Mouse (Mus musculus) small intestine, adult 2 months (tissue): ENCODE measurements around the gene Rassf8. TPM values are rescaled to one million over a fixed set of nuclear protein-coding genes. Genes with fewer than 3 reads are reported as not detected.

ENCODE experiments used
- H3K27ac ChIP-seq: fragments of 200-500 bp; 2 replicates; pipeline ENCODE4 v1.5.1; 2012; ENCODE audit warnings: low read depth, low read length, control low read depth, inconsistent platforms; ENCODE audit not compliant: insufficient read depth
- H3K27me3 ChIP-seq: fragments of 200-500 bp; 2 replicates; pipeline ENCODE4 v1.6.1; 2012; ENCODE audit warnings: mild to moderate bottlenecking, moderate library complexity, low read length, inconsistent platforms; ENCODE audit not compliant: control insufficient read depth, insufficient read depth
- H3K36me3 ChIP-seq: fragments of 200-500 bp; 2 replicates; pipeline ENCODE4 v1.6.1; 2012; ENCODE audit warnings: mild to moderate bottlenecking, low read length, control low read depth, inconsistent platforms; ENCODE audit not compliant: control insufficient read depth, insufficient read depth
- H3K4me1 ChIP-seq: fragments of 200-500 bp; 2 replicates; pipeline ENCODE4 v1.6.1; 2012; ENCODE audit warnings: low read length, inconsistent platforms, mixed read lengths; ENCODE audit not compliant: control insufficient read depth, insufficient read depth, insufficient read length
- H3K4me3 ChIP-seq: fragments of 200-500 bp; 2 replicates; pipeline ENCODE4 v1.5.1; 2012; ENCODE audit warnings: low read depth, mild to moderate bottlenecking, control low read depth, inconsistent platforms, low read length, moderate library complexity
- CTCF ChIP-seq: fragments of 200-500 bp; IDR thresholded peaks from 2 replicates; pipeline ENCODE4 v1.5.1; 2012; ENCODE audit warnings: low read depth, mild to moderate bottlenecking, control low read depth, inconsistent platforms, low read length, moderate library complexity, mixed read lengths; ENCODE audit not compliant: insufficient replicate concordance, insufficient read length; ENCODE audit errors: extremely low read depth
- POLR2A ChIP-seq: fragments of 200-500 bp; IDR thresholded peaks from 2 replicates; pipeline ENCODE4 v1.6.1; 2012; ENCODE audit warnings: low read depth, mild to moderate bottlenecking, control low read depth, inconsistent platforms, low read length, moderate library complexity
- WGBS: fragments of 180-500 bp; shearing (Covaris S2); methylation state at CpG from one replicate; pipeline ENCODE4 v1.1.7; 2018; 5-methylcytosine and 5-hydroxymethylcytosine counted together
- polyA plus RNA-seq: library from polyadenylated mRNA; depleted of rRNA; stranded (reverse); fragments of >200 nt; gene quantifications from 2 replicates; pipeline ENCODE4 v1.2.3, GENCODE M21; 2012

The Rassf8 gene
- polyA plus RNA-seq, 1 experiment: 1.1 TPM

DNA sequence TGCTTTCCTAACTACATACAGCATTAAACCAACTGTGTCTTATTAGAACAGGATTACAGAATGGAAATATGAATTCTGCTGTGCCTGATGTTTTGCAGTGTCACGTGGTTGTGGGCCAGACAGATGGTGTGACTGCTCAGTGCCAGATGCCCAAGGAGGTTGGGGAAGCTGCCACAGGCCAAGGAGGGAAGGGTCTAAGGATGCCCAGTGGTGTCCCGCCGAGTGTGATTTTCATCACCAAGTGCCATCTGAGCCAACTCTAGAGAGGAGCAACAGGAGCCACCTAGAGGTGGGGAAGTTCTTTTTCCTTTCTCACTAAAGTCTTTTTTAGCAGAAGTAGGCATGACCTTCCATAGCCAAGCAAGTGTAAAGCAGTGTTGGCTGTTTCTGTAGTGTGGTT lies 3.8 kb downstream of the Rassf8 start:
- Histone ChIP-seq H3K36me3 (no peaks in the 10 kb centered on the region), H3K4me3 (no peak overlapping the region), H3K27me3 (peaks cover 20% of the 10 kb centered on the region), H3K27ac (no peak overlapping the region), H3K4me1 (peaks cover 4% of the 10 kb centered on the region; the same call in 1 of the 2 replicates)
- 82% methylated on average over 3 of the region's 3 CpGs for WGBS
- TF ChIP-seq CTCF (no peak), POLR2A (no peak)

GRCm38 (mm10) chr6:145753296-145753695 lies 6.7 kb downstream of the Rassf8 start:
- H3K4me3 ChIP-seq: no peak overlapping the region
- no peak overlapping the region for H3K27ac ChIP-seq
- TF ChIP-seq POLR2A (no peak), CTCF (no peak)
- 81% methylated on average over 6 of the region's 6 CpGs for WGBS
- no peaks in the 10 kb centered on the region for H3K36me3 ChIP-seq
- H3K27me3 ChIP-seq: 0 out of 2 replicates have a peak, but pooled peaks cover 1% of the 10 kb centered on the region
- H3K4me1 ChIP-seq: no peaks in the 10 kb centered on the region

GRCm38 (mm10) chr6:145754416-145754815 lies 7.9 kb downstream of the Rassf8 start:
- no peak for TF ChIP-seq CTCF
- no peak for TF ChIP-seq POLR2A
- no peaks in the 10 kb centered on the region for H3K36me3 ChIP-seq
- no peaks in the 10 kb centered on the region for H3K4me1 ChIP-seq
- H3K27me3 ChIP-seq: no peaks in the 10 kb centered on the region
- no peak overlapping the region for H3K27ac ChIP-seq
- WGBS: 63% methylated on average over 6 of the region's 6 CpGs
- no peak overlapping the region for H3K4me3 ChIP-seq

- H3K4me3 ChIP-seq: no peak overlapping the region
- no peaks in the 10 kb centered on the region for H3K36me3 ChIP-seq
- H3K27me3 ChIP-seq: no peaks in the 10 kb centered on the region
- WGBS: 75% methylated on average over 14 of the region's 14 CpGs
- TF ChIP-seq POLR2A (no peak), CTCF (no peak)
- no peak overlapping the region for H3K27ac ChIP-seq
- peaks cover 2% of the 10 kb centered on the region; the same call in 1 of the 2 replicates for H3K4me1 ChIP-seq
These were observed 9.5 kb downstream of the Rassf8 start for GRCm38 (mm10) chr6:145755942-145756639.

GRCm38 (mm10) chr6:145756640-145757005 lies 10.1 kb downstream of the Rassf8 start:
- Histone ChIP-seq H3K27me3 (no peaks in the 10 kb centered on the region), H3K4me1 (peaks cover 2% of the 10 kb centered on the region; the same call in 1 of the 2 replicates), H3K36me3 (no peaks in the 10 kb centered on the region), H3K4me3 (no peak overlapping the region), H3K27ac (no peak overlapping the region)
- WGBS: 82% methylated on average over 6 of the region's 6 CpGs
- TF ChIP-seq POLR2A (no peak), CTCF (no peak)

DNA sequence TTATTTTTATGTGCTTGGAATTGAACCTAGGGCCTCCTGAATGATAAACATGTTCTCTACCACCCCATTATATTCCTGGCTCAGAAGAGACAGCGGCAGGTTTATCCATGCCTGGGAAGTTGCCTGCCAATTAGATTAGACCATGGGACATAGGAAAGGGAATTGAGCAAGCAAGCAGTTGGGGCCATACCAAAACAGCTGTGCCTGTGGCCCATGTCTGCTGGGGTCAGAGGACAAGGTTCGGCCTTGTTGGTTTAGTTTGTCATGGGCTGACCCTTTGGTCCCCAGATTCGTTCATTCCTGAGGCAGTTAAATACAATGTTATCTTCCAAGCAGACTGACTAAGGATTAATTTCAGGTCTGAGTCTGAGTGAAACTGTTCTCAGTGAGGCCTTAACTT lies 10.8 kb downstream of the Rassf8 start:
- no peaks in the 10 kb centered on the region for H3K36me3 ChIP-seq
- WGBS: 63% methylated on average over 3 of the region's 3 CpGs
- no peaks in the 10 kb centered on the region for H3K27me3 ChIP-seq
- no peak overlapping the region for H3K4me3 ChIP-seq
- H3K27ac ChIP-seq: no peak overlapping the region
- TF ChIP-seq CTCF: no peak
- TF ChIP-seq POLR2A: no peak
- H3K4me1 ChIP-seq: peaks cover 2% of the 10 kb centered on the region; the same call in 1 of the 2 replicates

- Histone ChIP-seq H3K27me3 (no peaks in the 10 kb centered on the region), H3K4me1 (peaks cover 2% of the 10 kb centered on the region; the same call in 1 of the 2 replicates), H3K4me3 (no peak overlapping the region), H3K36me3 (no peaks in the 10 kb centered on the region), H3K27ac (no peak overlapping the region)
- WGBS: 70% methylated on average over 10 of the region's 10 CpGs
- no peak for TF ChIP-seq CTCF
- no peak for TF ChIP-seq POLR2A
These were observed 12.1 kb downstream of the Rassf8 start for GRCm38 (mm10) chr6:145758685-145759084.

GRCm38 (mm10) chr6:145759432-145759831 lies 12.9 kb downstream of the Rassf8 start:
- 50% methylated on average over 2 of the region's 2 CpGs for WGBS
- no peaks in the 10 kb centered on the region for H3K27me3 ChIP-seq
- no peak overlapping the region for H3K4me3 ChIP-seq
- no peak for TF ChIP-seq POLR2A
- no peak for TF ChIP-seq CTCF
- H3K27ac ChIP-seq: no peak overlapping the region
- H3K36me3 ChIP-seq: no peaks in the 10 kb centered on the region
- peaks cover 2% of the 10 kb centered on the region; the same call in 1 of the 2 replicates for H3K4me1 ChIP-seq
